Mouse (Mus musculus) cerebellum, adult 11-12 months (tissue): ENCODE results near the gene Vcl.

Experiments used
- DNase-seq: peaks from one replicate; pipeline ENCODE4 v3.0.0; 2022

Vcl gene

DNA sequence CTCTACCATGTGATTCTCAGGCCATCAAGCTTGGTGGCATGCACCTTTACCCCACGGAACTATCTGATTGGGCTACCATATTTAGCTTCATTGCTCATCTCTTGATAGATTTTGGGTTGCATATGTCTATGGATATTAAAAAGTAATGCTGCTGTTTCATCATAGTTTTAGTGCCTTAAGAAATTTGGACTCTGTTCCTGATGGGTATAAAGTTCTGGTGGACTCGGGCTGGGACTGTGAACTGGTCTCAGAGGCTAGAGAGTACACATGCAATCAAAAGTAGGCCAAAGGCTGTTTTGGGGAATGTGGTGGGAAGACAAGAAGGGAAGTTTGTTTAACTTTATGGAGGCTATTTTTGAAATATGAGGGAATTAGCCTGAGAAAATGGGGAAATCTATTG, 16.1 kb downstream of the Vcl start:
- DNase-seq = no peak

DNA sequence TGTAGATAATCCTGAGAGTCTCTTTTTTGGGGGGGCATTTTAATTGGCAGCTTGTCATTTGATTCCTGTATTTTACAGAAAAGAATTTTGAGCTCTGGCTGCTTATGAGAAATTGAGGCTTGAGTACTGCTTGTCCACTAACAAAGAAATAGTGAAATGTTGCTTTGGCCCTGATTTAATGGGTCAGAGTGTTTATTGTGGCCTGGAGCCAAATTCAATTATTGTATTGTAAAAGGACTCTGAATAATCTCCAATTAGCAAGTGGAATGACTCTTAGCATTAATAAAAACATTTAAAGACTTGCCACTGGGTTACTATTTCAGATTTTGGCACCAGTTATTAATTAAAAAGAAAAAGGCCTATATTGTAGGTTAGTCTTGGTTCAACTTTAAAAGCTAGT, 26.8 kb downstream of the Vcl start:
- no peak for DNase-seq

- DNase-seq = no peak
Measured at GRCm38 (mm10) chr14:20958971-20959370, 29.8 kb downstream of the Vcl start.

- no peak for DNase-seq
Measured at GRCm38 (mm10) chr14:20962466-20962865, 33.3 kb downstream of the Vcl start.

DNA sequence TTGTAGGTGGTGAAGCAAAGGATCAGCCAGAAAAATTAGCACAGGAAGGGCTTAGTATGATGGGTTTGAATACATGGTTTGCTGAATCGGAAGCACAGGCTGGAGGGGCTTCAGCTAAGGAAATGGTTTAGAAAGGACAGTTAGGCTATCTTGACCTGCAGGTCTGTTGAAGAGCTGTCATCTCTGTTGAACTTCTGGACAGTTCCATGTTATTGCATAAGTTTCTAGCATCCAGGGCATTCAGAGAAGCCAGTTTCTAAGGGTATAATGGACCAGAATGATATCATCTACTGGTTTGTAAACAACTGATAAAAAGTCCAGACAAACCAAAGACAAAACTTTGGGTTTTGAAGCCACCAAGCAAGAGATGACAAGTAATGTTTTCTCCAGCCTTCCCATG, 33.7 kb downstream of the Vcl start:
- DNase-seq = no peak

DNA sequence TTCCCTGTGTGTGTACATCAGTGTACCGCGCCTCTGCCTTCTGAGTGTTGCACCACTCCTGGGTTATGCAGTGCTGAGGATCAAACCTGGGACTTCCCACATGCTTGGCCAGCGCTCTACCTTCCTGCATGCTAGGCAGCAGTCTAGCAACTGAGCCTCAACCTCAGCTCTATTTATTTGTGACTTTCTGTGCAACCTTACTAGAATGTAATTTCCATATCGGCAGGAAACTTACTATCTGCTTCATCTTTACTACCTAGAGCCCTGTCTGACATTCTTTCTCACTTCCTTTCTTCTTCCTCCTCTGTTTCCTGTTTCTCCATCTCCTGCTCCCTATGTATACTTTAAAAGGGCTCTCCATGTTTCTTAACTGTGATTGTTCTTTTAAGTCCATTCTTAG, 34.7 kb downstream of the Vcl start:
- DNase-seq = no peak

- DNase-seq = no peak
Measured at GRCm38 (mm10) chr14:20964285-20964684, 35.1 kb downstream of the Vcl start.

DNA sequence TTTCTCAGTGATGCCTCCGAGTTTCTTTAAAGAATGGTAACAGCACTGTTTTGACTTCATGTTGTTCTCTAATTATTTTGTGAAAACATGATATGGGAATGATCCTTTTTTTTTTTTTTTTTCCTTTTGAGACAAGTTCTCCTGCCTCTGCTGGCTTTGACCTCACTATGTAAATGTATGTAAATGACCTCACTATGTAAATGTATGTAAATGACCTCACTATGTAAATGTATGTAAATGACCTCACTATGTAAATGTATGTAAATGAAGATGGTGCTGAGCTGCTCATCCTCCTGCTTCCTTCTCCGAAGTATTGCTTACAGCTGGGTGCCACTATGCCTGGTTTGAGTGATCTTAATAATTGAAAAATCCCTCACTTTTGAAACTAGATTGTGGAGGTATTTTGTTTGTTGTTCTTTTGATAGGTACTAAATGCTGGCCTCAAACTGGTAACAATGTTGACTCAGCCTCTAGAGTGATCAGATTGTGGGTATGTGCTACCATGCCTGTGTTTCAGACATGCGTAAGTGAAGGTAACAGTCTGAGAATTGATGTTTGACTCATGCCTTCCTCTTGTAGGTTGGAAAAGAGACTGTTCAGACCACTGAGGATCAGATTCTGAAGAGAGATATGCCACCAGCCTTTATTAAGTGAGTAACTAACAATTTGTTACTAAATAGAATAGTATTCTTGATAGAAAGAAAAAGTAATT, 37.9 kb downstream of the Vcl start:
- no peak for DNase-seq

DNA sequence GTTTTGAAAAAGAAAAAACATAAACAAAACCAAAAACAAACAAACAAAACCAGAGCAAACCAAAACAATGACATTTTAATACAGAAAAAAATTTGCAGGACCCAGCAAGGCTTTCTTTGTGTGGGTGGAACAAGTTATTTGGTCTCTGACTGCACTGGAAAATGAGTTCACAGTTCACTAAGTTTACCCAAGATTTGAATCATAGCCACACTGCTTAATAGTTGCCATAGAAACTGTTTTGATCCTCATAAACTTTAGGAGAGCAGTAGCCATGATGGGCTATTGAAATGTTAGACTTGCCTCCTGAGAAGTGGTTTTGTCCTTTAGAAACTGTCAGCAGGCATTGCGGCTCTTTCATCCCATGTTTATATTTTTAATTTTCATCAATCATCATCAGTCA, 39.9 kb downstream of the Vcl start:
- DNase-seq = no peak

GRCm38 (mm10) chr14:20970389-20970788, 41.2 kb downstream of the Vcl start:
- no peak for DNase-seq

DNA sequence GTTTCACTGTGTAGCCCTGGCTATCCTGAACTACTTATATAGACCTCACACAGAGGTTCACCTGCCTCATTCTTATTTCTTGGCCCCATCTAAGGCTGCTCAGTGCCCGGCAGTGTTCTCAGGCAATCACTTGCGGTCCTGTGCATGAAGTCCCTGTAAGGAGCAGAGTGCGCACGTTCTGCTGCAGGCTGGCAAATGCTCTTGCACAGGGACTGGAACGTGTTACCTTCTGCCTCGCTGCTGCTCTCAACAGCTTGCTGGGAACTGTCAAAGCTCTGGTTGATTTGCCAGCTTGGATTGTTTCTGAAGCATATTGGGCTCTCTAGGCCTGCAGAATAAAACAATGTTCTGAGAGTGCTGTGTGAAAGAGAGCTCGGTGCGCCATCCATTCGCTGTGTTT, 41.7 kb downstream of the Vcl start:
- peak; percentile 67 for DNase-seq

- no peak for DNase-seq
Measured at GRCm38 (mm10) chr14:20973821-20974220, 44.6 kb downstream of the Vcl start.

DNA sequence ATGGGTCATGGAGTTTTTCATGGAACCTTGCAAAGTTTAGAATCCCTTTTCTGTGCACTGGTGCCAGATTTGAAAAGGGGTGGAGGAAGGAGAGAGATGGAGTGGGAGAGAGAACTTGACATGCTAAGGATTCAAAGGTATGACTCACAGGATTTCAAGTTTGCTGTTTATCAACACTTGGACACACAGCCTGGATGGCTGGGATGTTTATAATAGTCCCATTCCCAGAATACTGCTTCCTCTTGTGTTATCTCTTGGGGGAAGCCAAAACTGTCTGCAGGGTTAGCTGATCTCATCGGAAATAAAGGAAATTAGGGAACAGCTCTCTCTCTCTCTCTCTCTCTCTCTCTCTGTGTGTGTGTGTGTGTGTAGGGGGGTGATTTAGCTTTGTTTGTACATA, 47.5 kb downstream of the Vcl start:
- DNase-seq = no peak

DNA sequence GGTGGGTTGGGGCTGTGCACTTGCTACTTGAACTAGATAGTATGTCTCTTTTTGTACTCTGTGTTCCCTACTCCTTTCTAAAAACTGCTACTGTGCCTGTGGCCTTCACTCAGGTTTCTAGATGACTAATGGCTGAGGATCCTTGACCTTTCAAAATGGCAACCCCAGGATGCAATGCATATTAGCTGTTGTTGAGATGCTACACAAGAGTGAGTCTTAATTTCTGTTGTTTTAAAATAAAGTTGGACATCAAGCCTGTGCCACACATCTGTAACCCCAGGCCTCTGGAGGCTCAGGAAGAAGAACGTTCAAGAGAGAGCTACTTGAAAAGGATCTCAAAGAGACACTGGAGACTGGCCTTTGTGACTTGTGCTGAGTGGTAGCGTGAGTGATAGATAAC, 48.5 kb downstream of the Vcl start:
- no peak for DNase-seq

DNA sequence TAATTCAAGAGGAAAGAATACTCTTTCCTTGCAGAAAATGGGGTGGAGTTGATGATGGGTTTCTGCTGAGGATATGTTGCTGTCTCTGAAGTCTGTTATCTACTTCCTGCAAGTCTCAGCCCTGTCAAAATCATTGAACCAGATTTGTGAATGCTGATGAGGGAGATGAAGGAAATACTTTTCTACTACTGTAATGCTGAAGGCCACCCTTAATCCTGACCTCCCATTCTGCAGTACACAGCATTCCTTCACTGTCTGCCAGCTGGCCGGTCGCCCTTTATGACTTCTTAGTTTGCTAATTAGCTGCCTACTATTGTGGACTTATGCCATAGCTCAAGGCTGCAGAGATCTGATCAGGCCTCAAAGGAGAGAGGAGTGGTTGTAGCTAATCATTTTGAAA, 54.6 kb downstream of the Vcl start:
- DNase-seq = peak; percentile 42

DNA sequence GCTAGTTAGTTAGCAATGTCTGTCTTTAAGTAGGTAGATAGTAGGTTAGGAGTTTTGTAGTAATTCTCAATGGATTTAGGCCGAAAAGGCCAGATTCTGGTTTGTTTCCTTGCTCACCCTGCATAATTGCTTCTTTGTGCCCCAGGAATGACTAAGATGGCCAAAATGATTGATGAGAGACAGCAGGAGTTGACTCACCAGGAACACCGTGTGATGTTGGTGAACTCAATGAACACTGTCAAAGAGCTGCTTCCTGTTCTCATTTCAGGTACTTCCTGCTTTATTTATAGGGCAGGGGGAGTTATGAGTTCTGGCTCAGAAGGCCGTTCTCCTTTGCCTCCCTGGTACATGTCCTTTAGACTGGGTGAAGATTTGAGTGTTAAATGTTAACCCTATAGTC, 56.3 kb downstream of the Vcl start:
- no peak for DNase-seq

GRCm38 (mm10) chr14:20991492-20991891, 62.3 kb downstream of the Vcl start:
- DNase-seq = no peak

- DNase-seq = peak; percentile 22
Measured at GRCm38 (mm10) chr14:20993067-20993691, 64.0 kb downstream of the Vcl start.

DNA sequence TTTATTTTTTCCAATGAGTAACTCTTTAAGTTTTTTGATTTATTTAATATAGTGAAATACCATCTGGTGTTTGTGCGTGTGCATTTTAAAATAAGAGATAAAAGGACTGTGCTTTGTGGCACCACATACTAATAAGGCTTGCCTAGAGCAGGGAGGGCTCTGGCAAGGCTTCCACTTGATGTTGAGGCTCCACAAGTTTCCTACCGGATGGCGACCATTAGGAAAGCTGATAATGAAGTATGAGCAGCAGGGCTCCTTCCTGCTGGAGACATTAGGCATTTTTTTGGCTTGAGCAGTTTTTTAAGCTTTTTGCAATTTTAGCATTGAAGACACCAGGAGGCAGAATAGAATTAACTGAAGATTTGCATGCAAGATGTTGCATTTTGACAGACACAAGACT, 65.3 kb downstream of the Vcl start:
- DNase-seq = no peak

- DNase-seq = no peak
Measured at GRCm38 (mm10) chr14:20995497-20995896, 66.3 kb downstream of the Vcl start.

DNA sequence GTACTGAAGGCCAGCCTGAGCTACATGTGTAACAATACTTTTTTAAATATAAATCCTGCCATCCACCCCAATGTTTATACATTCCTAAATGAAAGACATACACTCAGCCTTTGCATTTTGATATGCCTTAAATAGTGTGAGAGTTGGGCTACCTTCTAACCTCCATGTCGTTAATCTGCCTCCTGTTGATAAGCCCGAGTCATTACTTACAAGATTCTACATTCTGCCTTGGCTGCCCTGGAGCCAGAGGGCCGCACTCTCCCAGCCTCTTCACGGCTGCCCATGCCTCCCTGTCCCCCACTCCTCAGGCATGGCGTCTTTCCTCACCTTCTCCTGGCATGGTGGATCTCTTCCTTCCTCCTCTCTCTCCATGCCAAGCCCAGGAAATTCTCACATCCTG, 67.2 kb downstream of the Vcl start:
- DNase-seq = no peak

GRCm38 (mm10) chr14:20997548-20997947, 68.3 kb downstream of the Vcl start:
- DNase-seq = no peak

- no peak for DNase-seq
Measured at GRCm38 (mm10) chr14:20999617-21000016, 70.4 kb downstream of the Vcl start.

DNA sequence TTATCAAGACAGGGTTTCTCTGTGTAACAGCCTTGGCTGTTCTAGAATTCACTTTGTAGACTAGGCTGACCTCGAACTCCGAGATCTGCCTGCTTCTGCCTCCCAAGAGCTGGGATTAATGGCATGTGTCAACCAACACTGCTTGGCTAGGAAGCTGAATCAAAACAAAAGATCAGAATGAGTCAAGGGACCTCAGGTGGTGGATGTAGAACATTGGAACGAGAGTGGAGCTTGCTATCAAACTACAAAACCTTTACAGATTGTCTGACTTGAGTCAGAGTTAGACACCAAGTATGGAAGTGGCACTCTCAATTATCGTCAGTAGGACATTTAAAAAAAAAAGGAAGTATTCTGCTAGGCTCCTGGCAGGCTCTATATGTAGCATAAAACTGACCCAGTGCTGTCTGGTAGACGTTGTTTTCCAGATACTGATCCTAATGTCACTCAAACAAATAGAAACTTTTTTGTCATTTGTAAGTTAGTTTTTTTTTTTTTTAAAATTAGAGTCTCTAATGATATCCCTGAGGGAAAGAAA, 84.7 kb downstream of the Vcl start:
- no peak for DNase-seq

- DNase-seq = no peak
Measured at GRCm38 (mm10) chr14:21017871-21018270, 88.7 kb downstream of the Vcl start.
